Mouse (Mus musculus): ENCODE measurements around the gene Zbtb20.

DNA sequence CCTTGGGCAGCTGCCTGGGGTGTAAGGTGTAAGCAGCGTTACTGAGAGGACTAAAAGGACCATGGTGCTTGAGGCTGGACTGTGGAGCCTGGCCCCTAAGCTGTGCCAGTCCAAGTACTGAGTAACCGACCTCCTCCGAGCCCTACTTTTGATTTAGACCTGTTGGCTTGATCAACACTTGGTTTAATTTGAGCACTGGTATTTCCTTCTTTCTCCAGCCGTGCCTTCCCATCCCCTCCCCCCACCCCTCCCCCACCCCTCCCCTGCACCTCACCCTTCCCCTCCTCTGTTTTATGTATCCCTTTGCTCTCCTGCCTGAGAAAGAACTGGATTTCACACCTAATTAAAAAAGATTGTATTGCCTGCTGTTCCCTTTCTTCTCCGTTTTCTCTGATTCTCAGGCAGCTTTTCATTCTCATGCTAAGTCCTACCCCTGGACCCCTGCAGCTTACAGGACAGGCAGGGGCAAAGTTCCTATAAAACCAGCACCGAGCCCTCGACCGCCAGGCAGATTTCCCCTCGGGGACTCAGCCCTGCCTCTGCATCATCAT, 728.0 kb downstream of the Zbtb20 start:
- TF ChIP-seq CTCF (IDR thresholded peaks at IDR 0.05; ENCODE audit: insufficient read depth, low read depth, low read length): no peak
- no peak for TF ChIP-seq POLR2A (IDR thresholded peaks at IDR 0.05; ENCODE audit: insufficient read depth, low read depth, low read length)

All from olfactory bulb, adult 2 months (tissue).